Mouse (Mus musculus) small intestine, adult 2 months (tissue): Measurements from ENCODE around the gene Prlr.

Source experiments
- CTCF ChIP-seq: fragments of 200-500 bp; IDR thresholded peaks from 2 replicates; pipeline ENCODE4 v1.5.1; 2012; ENCODE audit warnings: low read depth, mild to moderate bottlenecking, control low read depth, inconsistent platforms, low read length, moderate library complexity, mixed read lengths; ENCODE audit not compliant: insufficient replicate concordance, insufficient read length; ENCODE audit errors: extremely low read depth
- POLR2A ChIP-seq: fragments of 200-500 bp; IDR thresholded peaks from 2 replicates; pipeline ENCODE4 v1.6.1; 2012; ENCODE audit warnings: low read depth, mild to moderate bottlenecking, control low read depth, inconsistent platforms, low read length, moderate library complexity

- no peak for TF ChIP-seq POLR2A
- no peak for TF ChIP-seq CTCF
Observed at GRCm38 (mm10) chr15:10347044-10347443, 170.0 kb downstream of the Prlr start.
